In the genomic region with DNA sequence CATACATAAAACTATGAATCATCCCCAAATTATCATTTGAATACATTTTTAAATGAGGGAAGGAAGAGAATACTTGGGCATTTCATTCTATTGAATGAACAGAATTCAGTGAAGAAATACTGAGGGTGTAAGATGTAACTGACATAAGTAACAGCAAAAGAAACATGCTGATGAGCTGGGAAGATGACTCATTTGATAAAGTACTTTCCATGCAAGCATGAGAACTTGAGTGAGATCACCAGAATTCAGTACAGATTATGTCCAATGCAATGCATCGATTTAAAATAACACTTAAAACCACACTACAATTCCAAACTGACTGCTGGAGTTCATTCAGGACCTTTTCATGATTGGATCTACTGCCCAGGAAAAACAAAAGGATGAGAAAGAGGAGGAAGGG, we compare ENCODE assay signal across 16 mouse cellular contexts.
"Had no signal": no experiment of that assay in that cellular context is flagged by ENCODE, and none has a peak within 500 bp of the region (broad histone marks: within the 10 kb centered on the region; RNA-seq: fewer than 3 reads in every experiment).

No protein-coding gene starts in this region.

- DNase-seq: heart, postnatal 10 days; heart, postnatal 14 days; heart, postnatal 36 days; heart, postnatal 4 days; kidney, adult 11 months; kidney, adult 18-20 months; kidney, adult 2 months; kidney, adult 8-10 months; kidney, adult 9 months; kidney, postnatal 10 days; kidney, postnatal 14 days; kidney, postnatal 25 days; kidney, postnatal 36 days; kidney, postnatal 4 days; layer of hippocampus, adult 9-11 months; layer of hippocampus, postnatal 36 days had no signal
